Mouse (Mus musculus): ENCODE results near the gene Arfgef2. TPM values are rescaled to one million over a fixed set of nuclear protein-coding genes. Genes with fewer than 3 reads are reported as not detected.

Arfgef2 gene
- polyA plus RNA-seq, 1 experiment from 2014 or later = 3.8 TPM

DNA sequence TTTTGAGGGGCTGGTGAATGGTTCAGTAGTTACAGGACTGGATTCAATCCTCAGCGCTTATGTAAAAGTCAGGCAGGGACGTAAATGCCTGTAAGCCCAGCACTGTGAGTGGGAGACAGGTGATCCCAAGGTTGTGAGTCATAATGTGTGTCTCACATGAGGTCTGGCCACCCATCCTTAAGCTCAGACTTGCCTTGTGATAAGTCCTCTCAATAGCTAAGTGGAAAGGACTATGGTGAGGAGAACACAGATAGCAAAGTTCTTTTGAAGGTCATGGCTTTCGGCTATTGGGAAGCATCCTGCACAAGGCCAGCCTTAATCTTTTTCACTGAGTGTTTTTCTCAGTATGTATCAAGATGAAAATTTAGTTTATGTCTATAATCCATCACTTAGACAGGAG lies 104.3 kb downstream of the Arfgef2 start:
- Histone ChIP-seq H3K4me2 (replicated peaks; ENCODE audit: low read depth, low read length) (no peak overlapping the region), H3K27ac (ENCODE audit: low read depth, low read length) (no peak overlapping the region), H3K4me1 (replicated peaks; ENCODE audit: control insufficient read depth, insufficient read depth, low read length) (0 out of 2 replicates have a peak, but pooled peaks cover 2% of the 10 kb centered on the region), H3K9me3 (ENCODE audit: control insufficient read depth, low read length) (no peaks in the 10 kb centered on the region), H3K9ac (ENCODE audit: low read depth, low read length) (no peak overlapping the region), H3K36me3 (ENCODE audit: control insufficient read depth, insufficient read depth, low read length) (no peaks in the 10 kb centered on the region), H3K4me3 (ENCODE audit: low read depth, low read length) (no peak overlapping the region), H3K27me3 (ENCODE audit: control insufficient read depth, insufficient read depth, low read length) (no peaks in the 10 kb centered on the region)
- DNase-seq (ENCODE audit: low spot score) = no peak
- ATAC-seq (ENCODE audit: low FRiP score) = no peak
- WGBS = 94% methylated on average over 3 of the region's 3 CpGs

DNA sequence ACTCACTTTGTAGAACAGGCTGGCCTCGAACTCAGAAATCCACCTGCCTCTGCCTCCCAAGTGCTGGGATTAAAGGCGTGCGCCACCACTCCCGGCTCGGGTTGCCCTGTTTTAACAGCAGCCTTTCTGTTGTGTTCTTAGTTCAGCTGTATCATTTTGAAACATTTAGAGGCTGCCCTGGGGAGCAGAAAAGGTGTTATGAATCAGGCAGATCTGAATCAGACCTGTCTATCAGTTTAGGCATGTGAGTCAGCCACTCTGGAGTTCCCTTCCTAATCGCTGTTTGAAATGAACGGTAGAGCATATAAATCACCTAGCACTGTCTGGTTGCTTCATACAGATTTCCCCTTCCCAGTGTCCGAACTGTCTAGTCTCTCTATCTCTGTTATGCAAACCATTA lies 105.1 kb downstream of the Arfgef2 start:
- Histone ChIP-seq H3K4me2 (replicated peaks; ENCODE audit: low read depth, low read length) (no peak overlapping the region), H3K9ac (ENCODE audit: low read depth, low read length) (no peak overlapping the region), H3K4me1 (replicated peaks; ENCODE audit: control insufficient read depth, insufficient read depth, low read length) (0 out of 2 replicates have a peak, but pooled peaks cover 2% of the 10 kb centered on the region), H3K9me3 (ENCODE audit: control insufficient read depth, low read length) (no peaks in the 10 kb centered on the region), H3K36me3 (ENCODE audit: control insufficient read depth, insufficient read depth, low read length) (no peaks in the 10 kb centered on the region), H3K27ac (ENCODE audit: low read depth, low read length) (no peak overlapping the region), H3K4me3 (ENCODE audit: low read depth, low read length) (no peak overlapping the region), H3K27me3 (ENCODE audit: control insufficient read depth, insufficient read depth, low read length) (no peaks in the 10 kb centered on the region)
- WGBS = 97% methylated on average over 8 of the region's 8 CpGs
- no peak for DNase-seq (ENCODE audit: low spot score)
- no peak for ATAC-seq (ENCODE audit: low FRiP score)

DNA sequence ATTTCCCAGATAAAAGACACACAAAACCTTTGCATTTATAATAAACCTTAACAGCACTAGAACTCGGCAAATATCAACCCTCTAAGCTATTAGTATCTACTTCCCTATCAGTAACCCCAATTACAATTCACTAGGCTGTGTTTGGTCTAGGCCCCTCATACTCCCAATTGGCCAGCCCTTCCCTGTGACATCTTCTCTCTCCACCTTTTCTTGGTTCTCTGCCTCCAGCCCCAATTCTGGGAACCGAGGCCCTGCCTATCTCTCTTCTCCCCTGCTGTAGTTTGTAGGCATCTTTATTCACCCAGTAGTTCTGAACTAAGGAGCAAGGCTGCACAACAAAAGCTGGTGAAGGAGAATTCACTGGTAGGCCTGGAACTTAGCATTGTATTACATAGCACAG lies 118.6 kb downstream of the Arfgef2 start:
- Histone ChIP-seq H3K9ac (ENCODE audit: low read depth, low read length) (no peak overlapping the region), H3K4me3 (ENCODE audit: low read depth, low read length) (no peak overlapping the region), H3K9me3 (ENCODE audit: control insufficient read depth, low read length) (no peaks in the 10 kb centered on the region), H3K27ac (ENCODE audit: low read depth, low read length) (no peak overlapping the region), H3K4me1 (replicated peaks; ENCODE audit: control insufficient read depth, insufficient read depth, low read length) (no peaks in the 10 kb centered on the region), H3K36me3 (ENCODE audit: control insufficient read depth, insufficient read depth, low read length) (peaks cover 13% of the 10 kb centered on the region), H3K27me3 (ENCODE audit: control insufficient read depth, insufficient read depth, low read length) (no peaks in the 10 kb centered on the region), H3K4me2 (replicated peaks; ENCODE audit: low read depth, low read length) (no peak overlapping the region)
- ATAC-seq (ENCODE audit: low FRiP score) = no peak
- DNase-seq (ENCODE audit: low spot score) = no peak
- 84% methylated on average over 2 of the region's 2 CpGs for WGBS

DNA sequence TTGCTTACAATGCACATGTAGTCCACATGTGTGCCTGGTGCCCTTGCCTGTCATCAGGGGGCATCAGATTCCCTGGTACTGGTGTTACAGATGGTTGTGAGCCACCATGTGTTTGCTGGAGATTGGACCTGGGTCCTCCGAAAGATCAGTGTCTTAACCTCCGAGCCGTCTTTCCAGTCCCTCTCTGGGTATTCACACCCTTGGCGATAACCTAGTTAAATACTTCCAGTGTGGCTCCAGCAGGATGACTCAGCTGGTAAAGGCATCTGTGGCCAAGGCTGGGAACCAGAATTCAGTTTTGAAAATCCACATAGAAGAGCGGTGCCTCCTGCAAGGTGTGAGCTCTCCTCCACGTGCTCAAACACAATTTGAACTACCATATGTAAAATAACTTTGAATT lies 128.6 kb downstream of the Arfgef2 start:
- WGBS = 94% methylated on average over 6 of the region's 6 CpGs
- H3K9ac ChIP-seq (ENCODE audit: low read depth, low read length) = no peak overlapping the region
- no peak for DNase-seq (ENCODE audit: low spot score)

DNA sequence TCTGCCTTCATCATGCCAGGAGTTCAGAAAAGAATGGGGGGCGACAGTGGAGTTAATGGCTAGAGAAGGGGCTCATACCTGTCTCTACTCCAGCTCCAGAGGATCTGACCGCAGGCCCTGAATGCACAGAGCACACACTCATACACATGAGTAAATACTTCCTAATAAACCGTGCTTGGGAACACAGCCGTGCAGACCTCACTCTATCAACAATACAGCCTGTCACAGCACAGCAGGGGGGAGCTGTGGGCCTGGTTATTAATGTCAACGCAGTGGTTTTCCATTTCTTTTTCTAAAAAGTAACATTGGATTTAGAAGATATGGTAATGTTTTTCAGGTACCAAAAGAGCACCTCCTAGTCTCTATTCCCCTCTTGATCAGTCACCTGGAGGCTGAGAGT lies 129.0 kb downstream of the Arfgef2 start:
- H3K9ac ChIP-seq (ENCODE audit: low read depth, low read length) = no peak overlapping the region
- no peaks in the 10 kb centered on the region for H3K9me3 ChIP-seq (ENCODE audit: control insufficient read depth, low read length)
- ATAC-seq (ENCODE audit: low FRiP score) (no peak), DNase-seq (ENCODE audit: low spot score) (no peak)
- WGBS = 77% methylated on average over 5 of the region's 5 CpGs
- peaks cover 15% of the 10 kb centered on the region for H3K36me3 ChIP-seq (ENCODE audit: control insufficient read depth, insufficient read depth, low read length)
- H3K4me1 ChIP-seq (replicated peaks; ENCODE audit: control insufficient read depth, insufficient read depth, low read length) = no peaks in the 10 kb centered on the region
- no peaks in the 10 kb centered on the region for H3K27me3 ChIP-seq (ENCODE audit: control insufficient read depth, insufficient read depth, low read length)
- H3K27ac ChIP-seq (ENCODE audit: low read depth, low read length) = no peak overlapping the region
- no peak overlapping the region for H3K4me3 ChIP-seq (ENCODE audit: low read depth, low read length)
- no peak overlapping the region for H3K4me2 ChIP-seq (replicated peaks; ENCODE audit: low read depth, low read length)

More for the DNA sequence above, 128.6 kb downstream of the Arfgef2 start:
- no peak overlapping the region for H3K27ac ChIP-seq (ENCODE audit: low read depth, low read length)
- H3K9me3 ChIP-seq (ENCODE audit: control insufficient read depth, low read length) = no peaks in the 10 kb centered on the region
- H3K27me3 ChIP-seq (ENCODE audit: control insufficient read depth, insufficient read depth, low read length) = no peaks in the 10 kb centered on the region
- H3K4me3 ChIP-seq (ENCODE audit: low read depth, low read length) = no peak overlapping the region
- peaks cover 15% of the 10 kb centered on the region for H3K36me3 ChIP-seq (ENCODE audit: control insufficient read depth, insufficient read depth, low read length)
- H3K4me2 ChIP-seq (replicated peaks; ENCODE audit: low read depth, low read length) = no peak overlapping the region
- no peak for ATAC-seq (ENCODE audit: low FRiP score)
- no peaks in the 10 kb centered on the region for H3K4me1 ChIP-seq (replicated peaks; ENCODE audit: control insufficient read depth, insufficient read depth, low read length)

DNA sequence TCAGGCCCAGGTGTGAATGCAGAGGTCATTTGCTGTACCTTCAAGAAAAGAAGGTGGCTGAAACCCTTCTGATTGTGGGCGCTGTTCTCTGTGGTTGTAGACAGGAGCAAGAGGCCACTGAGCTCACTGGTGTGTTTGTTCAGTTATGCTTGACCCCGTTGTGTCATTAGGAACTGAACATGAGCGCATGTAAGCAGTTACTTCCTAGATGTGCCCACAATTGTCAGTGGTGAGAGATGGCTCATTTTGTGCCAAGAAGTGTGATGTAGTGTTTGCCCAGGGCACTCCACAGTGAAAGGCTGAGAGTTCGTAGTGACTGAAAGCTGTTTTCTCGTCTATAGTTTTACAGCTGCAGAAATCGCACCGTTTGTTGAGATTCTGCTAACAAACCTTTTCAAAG lies 130.2 kb downstream of the Arfgef2 start:
- 93% methylated on average over 7 of the region's 7 CpGs for WGBS
- Histone ChIP-seq H3K4me1 (replicated peaks; ENCODE audit: control insufficient read depth, insufficient read depth, low read length) (no peaks in the 10 kb centered on the region), H3K4me2 (replicated peaks; ENCODE audit: low read depth, low read length) (no peak overlapping the region), H3K4me3 (ENCODE audit: low read depth, low read length) (no peak overlapping the region), H3K27ac (ENCODE audit: low read depth, low read length) (no peak overlapping the region), H3K27me3 (ENCODE audit: control insufficient read depth, insufficient read depth, low read length) (no peaks in the 10 kb centered on the region), H3K36me3 (ENCODE audit: control insufficient read depth, insufficient read depth, low read length) (peaks cover 15% of the 10 kb centered on the region), H3K9ac (ENCODE audit: low read depth, low read length) (no peak overlapping the region), H3K9me3 (ENCODE audit: control insufficient read depth, low read length) (no peaks in the 10 kb centered on the region)
- ATAC-seq (ENCODE audit: low FRiP score) = no peak
- no peak for DNase-seq (ENCODE audit: low spot score)

DNA sequence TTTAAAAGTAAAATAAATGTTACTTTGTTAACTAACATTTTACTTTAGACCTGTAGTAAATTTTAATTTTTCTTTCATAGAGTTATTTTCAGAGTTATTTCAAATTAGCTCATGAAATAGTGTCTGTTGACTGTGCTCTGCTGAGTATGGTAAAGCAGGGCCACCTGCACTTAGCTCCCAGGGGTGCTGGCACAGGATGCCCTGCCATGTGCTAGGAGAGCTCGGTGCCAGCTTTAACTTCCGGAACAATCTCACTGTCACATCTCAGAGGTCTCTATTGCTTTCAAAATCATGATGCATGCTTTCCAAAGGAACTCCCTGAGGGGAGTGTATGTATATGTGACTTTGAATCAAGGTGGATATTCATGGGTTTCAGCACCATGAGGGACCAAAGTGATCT lies 130.8 kb downstream of the Arfgef2 start:
- H3K9ac ChIP-seq (ENCODE audit: low read depth, low read length) = no peak overlapping the region

DNA sequence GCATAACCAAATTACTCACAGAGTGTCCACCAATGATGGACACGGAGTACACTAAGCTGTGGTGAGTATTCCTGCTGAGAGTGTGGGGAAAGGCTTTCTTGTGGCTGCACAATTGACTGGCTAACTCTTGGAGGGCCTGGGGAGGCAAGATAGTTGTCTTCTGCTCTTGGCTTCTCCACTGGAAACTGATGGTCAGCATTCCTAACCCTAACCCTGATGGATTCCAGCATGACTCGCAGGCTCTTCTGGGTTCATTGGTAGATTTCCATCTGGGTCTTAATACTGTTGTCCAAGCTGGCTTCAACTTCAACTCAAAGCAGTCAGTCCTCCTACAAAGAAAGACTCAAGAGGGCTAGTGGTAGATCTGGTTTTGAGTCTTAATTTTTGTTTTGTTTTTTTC lies 137.8 kb downstream of the Arfgef2 start:
- Histone ChIP-seq H3K4me2 (replicated peaks; ENCODE audit: low read depth, low read length) (no peak overlapping the region), H3K36me3 (ENCODE audit: control insufficient read depth, insufficient read depth, low read length) (peaks cover 14% of the 10 kb centered on the region; the same call in 1 of the 2 replicates), H3K4me1 (replicated peaks; ENCODE audit: control insufficient read depth, insufficient read depth, low read length) (no peaks in the 10 kb centered on the region), H3K27ac (ENCODE audit: low read depth, low read length) (no peak overlapping the region), H3K4me3 (ENCODE audit: low read depth, low read length) (no peak overlapping the region), H3K9me3 (ENCODE audit: control insufficient read depth, low read length) (no peaks in the 10 kb centered on the region), H3K9ac (ENCODE audit: low read depth, low read length) (no peak overlapping the region), H3K27me3 (ENCODE audit: control insufficient read depth, insufficient read depth, low read length) (no peaks in the 10 kb centered on the region)
- 92% methylated on average over 2 of the region's 2 CpGs for WGBS
- ATAC-seq (ENCODE audit: low FRiP score) (no peak), DNase-seq (ENCODE audit: low spot score) (no peak)

More for the DNA sequence above, 130.8 kb downstream of the Arfgef2 start:
- no peaks in the 10 kb centered on the region for H3K4me1 ChIP-seq (replicated peaks; ENCODE audit: control insufficient read depth, insufficient read depth, low read length)
- H3K27ac ChIP-seq (ENCODE audit: low read depth, low read length) = no peak overlapping the region
- DNase-seq (ENCODE audit: low spot score) = no peak
- no peak overlapping the region for H3K4me2 ChIP-seq (replicated peaks; ENCODE audit: low read depth, low read length)
- no peaks in the 10 kb centered on the region for H3K9me3 ChIP-seq (ENCODE audit: control insufficient read depth, low read length)
- peaks cover 19% of the 10 kb centered on the region for H3K36me3 ChIP-seq (ENCODE audit: control insufficient read depth, insufficient read depth, low read length)
- no peaks in the 10 kb centered on the region for H3K27me3 ChIP-seq (ENCODE audit: control insufficient read depth, insufficient read depth, low read length)
- H3K4me3 ChIP-seq (ENCODE audit: low read depth, low read length) = no peak overlapping the region
- 93% methylated on average over 2 of the region's 2 CpGs for WGBS
- no peak for ATAC-seq (ENCODE audit: low FRiP score)

DNA sequence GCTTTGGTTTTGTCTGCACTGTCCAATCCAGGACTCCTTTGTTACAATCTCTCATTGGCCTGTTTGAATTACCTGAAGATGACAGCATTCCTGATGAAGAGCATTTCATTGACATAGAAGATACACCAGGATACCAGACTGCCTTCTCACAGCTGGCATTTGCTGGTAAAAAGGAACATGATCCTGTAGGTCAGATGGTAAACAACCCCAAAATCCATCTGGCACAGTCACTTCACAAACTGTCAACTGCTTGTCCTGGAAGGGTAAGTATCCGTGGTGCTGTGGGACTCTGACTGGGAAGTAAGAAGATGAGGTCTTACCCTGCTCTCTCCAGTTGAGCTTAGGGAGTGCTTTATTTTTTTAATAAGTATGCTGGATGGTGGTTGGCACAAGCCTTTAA lies 139.0 kb downstream of the Arfgef2 start:
- Histone ChIP-seq H3K36me3 (ENCODE audit: control insufficient read depth, insufficient read depth, low read length) (peaks cover 16% of the 10 kb centered on the region; the same call in 1 of the 2 replicates), H3K27me3 (ENCODE audit: control insufficient read depth, insufficient read depth, low read length) (no peaks in the 10 kb centered on the region), H3K4me3 (ENCODE audit: low read depth, low read length) (no peak overlapping the region), H3K9ac (ENCODE audit: low read depth, low read length) (no peak overlapping the region), H3K4me2 (replicated peaks; ENCODE audit: low read depth, low read length) (no peak overlapping the region), H3K9me3 (ENCODE audit: control insufficient read depth, low read length) (no peaks in the 10 kb centered on the region), H3K27ac (ENCODE audit: low read depth, low read length) (no peak overlapping the region), H3K4me1 (replicated peaks; ENCODE audit: control insufficient read depth, insufficient read depth, low read length) (no peaks in the 10 kb centered on the region)
- DNase-seq (ENCODE audit: low spot score) = no peak
- no peak for ATAC-seq (ENCODE audit: low FRiP score)
- 76% methylated on average over 1 of the region's 1 CpGs for WGBS
